ENCODE assay signal across 28 mouse cellular contexts in the genomic region with DNA sequence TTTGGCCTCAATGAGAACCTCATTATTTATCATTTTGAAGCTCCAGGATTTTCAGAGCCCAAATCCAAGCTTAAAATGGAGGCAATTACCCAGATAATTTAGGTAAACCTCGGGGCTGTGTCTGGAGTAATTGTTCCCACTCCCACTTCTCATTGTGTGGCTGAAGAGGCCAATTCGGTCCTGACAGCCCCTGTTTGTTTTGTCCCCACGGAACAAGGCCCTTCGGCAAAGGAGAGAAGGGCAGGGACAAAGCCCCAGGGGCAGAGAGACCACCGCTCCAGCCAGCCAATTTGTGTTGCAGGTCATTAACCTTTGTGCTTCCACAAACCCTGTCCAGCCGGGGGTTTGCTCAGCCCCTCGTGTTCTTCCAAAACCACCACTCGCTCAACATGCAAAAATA. TPM values are rescaled to one million over a fixed set of nuclear protein-coding genes. Genes with fewer than 3 reads are reported as not detected.
DNase-seq lines count a peak whose midpoint lies in the region; ATAC-seq and TF ChIP-seq lines count a peak whose summit lies in the region.
"Had no signal": no experiment of that assay in that cellular context is flagged by ENCODE, and none has a peak within 500 bp of the region (broad histone marks: within the 10 kb centered on the region; RNA-seq: fewer than 3 reads in every experiment).

No protein-coding gene starts in this region.

- H3K36me3 ChIP-seq in forebrain, embryonic 11.5 days (ENCODE audit: control insufficient read depth, insufficient read depth, low read length): no peaks in the 10 kb centered on the region
- H3K36me3 ChIP-seq in forebrain, embryonic 15.5 days: no peaks in the 10 kb centered on the region
- no peaks in the 10 kb centered on the region for H3K36me3 ChIP-seq in ES-Bruce4 (ENCODE audit: control insufficient read depth, insufficient read depth, low read length, poor library complexity, severe bottlenecking)
- no peaks in the 10 kb centered on the region for H3K36me3 ChIP-seq in limb, embryonic 10.5 days
- H3K36me3 ChIP-seq: hindbrain, embryonic 13.5 days; limb, embryonic 12.5 days; liver, embryonic 15.5 days; midbrain, embryonic 15.5 days; stomach, embryonic 15.5 days had no signal

- no peak for TF ChIP-seq POLR2A in ES-Bruce4 (IDR thresholded peaks at IDR 0.05; ENCODE audit: insufficient read depth, low read length)

- no peak overlapping the region for H3K9ac ChIP-seq in forebrain, embryonic 11.5 days (ENCODE audit: low read length)
- no peak overlapping the region for H3K9ac ChIP-seq in forebrain, embryonic 15.5 days (replicated peaks)
- H3K9ac ChIP-seq in ES-Bruce4 (ENCODE audit: low read depth, poor library complexity, severe bottlenecking): no peak overlapping the region
- H3K9ac ChIP-seq: hindbrain, embryonic 13.5 days; limb, embryonic 12.5 days; liver, embryonic 15.5 days; lung, embryonic 14.5 days; midbrain, embryonic 15.5 days; stomach, embryonic 15.5 days had no signal

- H3K4me3 ChIP-seq in forebrain, embryonic 11.5 days (ENCODE audit: low read depth, low read length): no peak overlapping the region
- no peak overlapping the region for H3K4me3 ChIP-seq in forebrain, embryonic 15.5 days
- H3K4me3 ChIP-seq in ES-Bruce4 (ENCODE audit: low read depth, low read length): no peak overlapping the region
- H3K4me3 ChIP-seq in limb, embryonic 10.5 days: no peak overlapping the region
- H3K4me3 ChIP-seq: hindbrain, embryonic 13.5 days; limb, embryonic 12.5 days; liver, embryonic 15.5 days; midbrain, embryonic 15.5 days; stomach, embryonic 15.5 days had no signal

- 1% methylated on average over 8 of the region's 8 CpGs for WGBS in forebrain, embryonic 11.5 days
- 4% methylated on average over 8 of the region's 8 CpGs for WGBS in forebrain, embryonic 15.5 days
- 12% methylated on average over 8 of the region's 8 CpGs for WGBS in limb, embryonic 10.5 days

- TF ChIP-seq CTCF in ES-Bruce4 (IDR thresholded peaks at IDR 0.05; ENCODE audit: low read depth, low read length): no peak

- H3K4me2 ChIP-seq in forebrain, embryonic 11.5 days (ENCODE audit: low read depth, low read length, severe bottlenecking): no peak overlapping the region
- H3K4me2 ChIP-seq in forebrain, embryonic 15.5 days (replicated peaks): no peak overlapping the region
- H3K4me2 ChIP-seq: hindbrain, embryonic 13.5 days; limb, embryonic 12.5 days; liver, embryonic 15.5 days; lung, embryonic 14.5 days; midbrain, embryonic 15.5 days; stomach, embryonic 15.5 days had no signal

- peaks cover 36% of the 10 kb centered on the region for H3K27me3 ChIP-seq in forebrain, embryonic 11.5 days (ENCODE audit: control insufficient read depth, insufficient read depth, low read length)
- H3K27me3 ChIP-seq in forebrain, embryonic 15.5 days: peaks cover 31% of the 10 kb centered on the region
- no peaks in the 10 kb centered on the region for H3K27me3 ChIP-seq in ES-Bruce4 (ENCODE audit: control insufficient read depth, insufficient read depth, low read length, poor library complexity, severe bottlenecking)
- H3K27me3 ChIP-seq in limb, embryonic 10.5 days (ENCODE audit: low read depth, poor library complexity, severe bottlenecking): peaks cover 51% of the 10 kb centered on the region

- no peak overlapping the region for H3K27ac ChIP-seq in forebrain, embryonic 11.5 days (ENCODE audit: low read depth, low read length)
- no peak overlapping the region for H3K27ac ChIP-seq in forebrain, embryonic 15.5 days (replicated peaks)
- H3K27ac ChIP-seq in ES-Bruce4 (ENCODE audit: insufficient read depth, low read length): no peak overlapping the region
- peak overlapping the region; percentile 62; the same call in 1 of the 2 replicates for H3K27ac ChIP-seq in limb, embryonic 10.5 days
- H3K27ac ChIP-seq: hindbrain, embryonic 13.5 days; kidney, postnatal 0 days; limb, embryonic 12.5 days; liver, embryonic 15.5 days; midbrain, embryonic 15.5 days; stomach, embryonic 15.5 days had no signal

- H3K9me3 ChIP-seq in forebrain, embryonic 11.5 days (ENCODE audit: control insufficient read depth, low read length): no peaks in the 10 kb centered on the region
- no peaks in the 10 kb centered on the region for H3K9me3 ChIP-seq in forebrain, embryonic 15.5 days
- H3K9me3 ChIP-seq in ES-Bruce4 (replicated peaks; ENCODE audit: control insufficient read depth, insufficient read depth, low read length, poor library complexity, severe bottlenecking): no peaks in the 10 kb centered on the region
- no peaks in the 10 kb centered on the region for H3K9me3 ChIP-seq in limb, embryonic 10.5 days (replicated peaks)
- H3K9me3 ChIP-seq: hindbrain, embryonic 13.5 days; limb, embryonic 12.5 days; liver, embryonic 15.5 days; midbrain, embryonic 15.5 days; stomach, embryonic 15.5 days had no signal

- H3K4me1 ChIP-seq in forebrain, embryonic 11.5 days (replicated peaks; ENCODE audit: control insufficient read depth, insufficient read depth, low read length): peaks cover 5% of the 10 kb centered on the region; the same call in 1 of the 2 replicates
- H3K4me1 ChIP-seq in forebrain, embryonic 15.5 days: no peaks in the 10 kb centered on the region
- H3K4me1 ChIP-seq in ES-Bruce4 (ENCODE audit: control insufficient read depth, insufficient read depth, low read length): no peaks in the 10 kb centered on the region
- peaks cover 37% of the 10 kb centered on the region for H3K4me1 ChIP-seq in limb, embryonic 10.5 days
- H3K4me1 ChIP-seq: hindbrain, embryonic 13.5 days; liver, embryonic 15.5 days; midbrain, embryonic 15.5 days; stomach, embryonic 15.5 days had no signal

- DNase-seq in forebrain, embryonic 11.5 days (ENCODE audit: low spot score): peak; percentile 68
- peak; percentile 50 for DNase-seq in ZHBTc4 (ENCODE audit: low read depth, low spot score)
- DNase-seq in limb, embryonic 10.5 days (ENCODE audit: low spot score): no peak
- no peak for DNase-seq in gastrocnemius, adult 18-20 months (ENCODE audit: low spot score)
- DNase-seq in right cerebral cortex, postnatal 36 days (ENCODE audit: low spot score in 2 of 2): no peak
- DNase-seq in thymus, postnatal 14 days: no peak
- DNase-seq: adrenal gland, adult 8-10 months; cerebellum, adult 8-10 months; cerebellum, postnatal 36 days; gastrocnemius, postnatal 14 days; kidney, adult 8-10 months; kidney, postnatal 4 days; layer of hippocampus, postnatal 36 days; lung, embryonic 14.5 days; lung, postnatal 14 days; right cerebral cortex, postnatal 14 days; thymus, postnatal 25 days had no signal

- ATAC-seq in forebrain, embryonic 11.5 days (replicated peaks; ENCODE audit: low FRiP score): no peak
- ATAC-seq in forebrain, embryonic 15.5 days (replicated peaks): no peak
- ATAC-seq: intestine, embryonic 16.5 days; midbrain, embryonic 15.5 days had no signal

- peak; percentile 60; the same call in 1 of the 2 replicates for TF ChIP-seq EP300 in ES-Bruce4 (IDR thresholded peaks at IDR 0.05; ENCODE audit: insufficient read depth, low read depth, low read length)

RNA-seq across cellular contexts. Expression of gene Tbx3, which starts 24.4 kb away (rescaled TPM):
- 0.88 and 2.0 TPM in 2 replicates for polyA plus RNA-seq in forebrain, embryonic 11.5 days (2014; fragmentation: Nextera tagmentation; extraction: Ambion mirVana)
- polyA plus RNA-seq in forebrain, embryonic 15.5 days (2015; fragmentation: Nextera tagmentation; extraction: Ambion mirVana): 1.7 and 2.4 TPM in 2 replicates
- polyA plus RNA-seq in ES-Bruce4 (2011; ENCODE audit: insufficient read depth, insufficient read length, low read depth, missing spikeins): 29.8 and 30.1 TPM in 2 replicates
- polyA plus RNA-seq in limb, embryonic 10.5 days (2016; fragmentation: Nextera tagmentation; extraction: Ambion mirVana): 50.1 and 55.3 TPM in 2 replicates
- 1 to 10 TPM; 4.5 to 8.7 TPM for total RNA-seq in gastrocnemius, adult 18-20 months (2021)
- total RNA-seq: granulocyte monocyte progenitor cell, adult 5-6 weeks; neutrophil, adult 5-6 weeks had no signal

Comparison
In these comparisons a context has a peak if more than half of its experiments do, and no peak if none do; other contexts are left out.
1. DNase-seq: peak in forebrain, embryonic 11.5 days (single experiment) and ZHBTc4 (single experiment); none in limb, embryonic 10.5 days (single experiment), gastrocnemius, adult 18-20 months (single experiment), right cerebral cortex, postnatal 36 days (0 of 2) and thymus, postnatal 14 days (single experiment).